Mouse (Mus musculus) lung, adult 2 months (tissue): ENCODE data around the gene Vps13d.

Experiments used
- CTCF ChIP-seq: fragments of 200-500 bp; IDR thresholded peaks from 2 replicates; pipeline ENCODE4 v1.5.1; 2011; ENCODE audit warnings: mild to moderate bottlenecking, low read length, control low read depth; ENCODE audit not compliant: insufficient read depth
- POLR2A ChIP-seq: fragments of 200-500 bp; IDR thresholded peaks from 2 replicates; pipeline ENCODE4 v1.6.1; 2011; ENCODE audit warnings: low read depth, mild to moderate bottlenecking, control low read depth, low read length, borderline replicate concordance; ENCODE audit errors: extremely low read depth

GRCm38 (mm10) chr4:144931167-144931566, 263.6 kb downstream of the Vps13d start:
- TF ChIP-seq CTCF (no peak), POLR2A (no peak)
